Mouse (Mus musculus) C2C12 (cell line): ENCODE results near the gene Krt33b. TPM values are rescaled to one million over a fixed set of nuclear protein-coding genes. Genes with fewer than 3 reads are reported as not detected.

Experiments used
- H3K27me3 ChIP-seq: one replicate; pipeline ENCODE4 v1.6.1; 2011; ENCODE audit not compliant: control insufficient read depth, insufficient read depth, insufficient read length
- H3K36me3 ChIP-seq: one replicate; pipeline ENCODE4 v1.6.1; 2011; ENCODE audit not compliant: control insufficient read depth, insufficient read depth
- H3K4me3 ChIP-seq: one replicate; pipeline ENCODE4 v1.5.1; 2011; ENCODE audit warnings: mild to moderate bottlenecking, control low read depth; ENCODE audit not compliant: poor library complexity, insufficient read depth, severe bottlenecking
- H3K79me2 ChIP-seq: one replicate; pipeline ENCODE4 v1.6.1; 2011; ENCODE audit not compliant: control insufficient read depth, insufficient read depth
- H3K79me3 ChIP-seq: one replicate; pipeline ENCODE4 v1.6.1; 2011; ENCODE audit warnings: low read depth, control low read depth
- H3ac ChIP-seq: one replicate; pipeline ENCODE3; 2011; ENCODE audit warnings: low read depth; ENCODE audit not compliant: control insufficient read depth, insufficient read length
- CEBPB ChIP-seq: IDR thresholded peaks from one replicate; pipeline ENCODE4 v1.6.1; 2011; ENCODE audit warnings: low read depth, mild to moderate bottlenecking, control low read depth, moderate library complexity
- CTCF ChIP-seq: IDR thresholded peaks from one replicate; pipeline ENCODE4 v1.5.1; 2011; ENCODE audit not compliant: control insufficient read depth, insufficient read depth, insufficient read length
- FOSL1 ChIP-seq: IDR thresholded peaks from one replicate; pipeline ENCODE4 v1.8.0; 2011; ENCODE audit warnings: mild to moderate bottlenecking, low read length; ENCODE audit not compliant: poor library complexity, insufficient read depth, severe bottlenecking
- MAX ChIP-seq: IDR thresholded peaks from one replicate; pipeline ENCODE4 v1.6.1; 2011; ENCODE audit warnings: mild to moderate bottlenecking, control low read depth
- MYOD1 ChIP-seq: IDR thresholded peaks from one replicate; pipeline ENCODE4 v1.6.1; 2011; ENCODE audit warnings: low read depth; ENCODE audit not compliant: control insufficient read depth, insufficient read length
- MYOG ChIP-seq: IDR thresholded peaks from one replicate; pipeline ENCODE4 v1.6.1; 2011; ENCODE audit not compliant: control insufficient read depth, insufficient read length; ENCODE audit errors: extremely low read depth
- USF1 ChIP-seq: IDR thresholded peaks from one replicate; pipeline ENCODE4 v1.6.1; 2011; ENCODE audit warnings: low read depth, mild to moderate bottlenecking, control low read depth, moderate library complexity
- polyA plus RNA-seq: library from polyadenylated mRNA; unstranded; fragments of >200 nt; fragmentation: generic; extraction: Trizol; gene quantifications from one replicate; pipeline ENCODE4 v1.2.1, GENCODE M21; 2012; ENCODE audit warnings: missing spikeins

Krt33b gene
- polyA plus RNA-seq, 1 experiment: not detected

GRCm38 (mm10) chr11:100019466-100019865 is 10.2 kb downstream of the Krt33b start:
- H3ac ChIP-seq: no peak overlapping the region
- H3K4me3 ChIP-seq: no peak overlapping the region
- H3K36me3 ChIP-seq: no peaks in the 10 kb centered on the region
- no peaks in the 10 kb centered on the region for H3K79me3 ChIP-seq
- no peaks in the 10 kb centered on the region for H3K79me2 ChIP-seq
- TF ChIP-seq FOSL1 (no peak), USF1 (no peak), MAX (no peak), CEBPB (no peak), MYOD1 (no peak), CTCF (no peak)
- no peaks in the 10 kb centered on the region for H3K27me3 ChIP-seq

DNA sequence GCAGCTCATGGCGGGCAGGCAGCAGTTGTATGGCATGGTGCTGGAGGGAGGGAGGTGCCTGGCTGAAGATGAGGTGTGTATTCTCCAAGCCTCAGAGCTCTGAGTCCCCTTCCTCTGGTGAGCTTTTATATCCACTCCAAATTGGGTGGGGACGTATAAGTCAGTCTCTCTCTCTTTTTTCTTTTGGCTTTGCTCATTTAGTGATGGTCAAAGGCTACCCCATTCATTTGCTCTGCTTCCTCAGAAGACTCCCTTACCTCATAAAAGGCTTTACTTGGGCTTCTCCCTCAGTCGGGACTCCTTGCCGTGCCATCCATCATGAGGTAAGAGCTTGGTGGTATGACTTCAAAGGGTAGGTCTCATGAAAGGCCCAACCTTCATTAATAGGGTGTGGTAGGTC is 13.6 kb downstream of the Krt33b start, which contains the start of gene Krt33a:
Krt33a (minus strand) TSS at position 101 of the 400 bp plus-strand sequence.
- H3K27me3 ChIP-seq: no peaks in the 10 kb centered on the region
- H3K4me3 ChIP-seq: no peak within 1 kb of the TSS
- H3ac ChIP-seq: no peak within 1 kb of the TSS
- H3K36me3 ChIP-seq: no peaks in the 10 kb centered on the region
- H3K79me2 ChIP-seq: no peaks in the 10 kb centered on the region
- no peaks in the 10 kb centered on the region for H3K79me3 ChIP-seq
- TF ChIP-seq MAX (no peak), CEBPB (no peak), USF1 (no peak), CTCF (no peak), MYOG (no peak), FOSL1 (no peak), MYOD1 (no peak)

DNA sequence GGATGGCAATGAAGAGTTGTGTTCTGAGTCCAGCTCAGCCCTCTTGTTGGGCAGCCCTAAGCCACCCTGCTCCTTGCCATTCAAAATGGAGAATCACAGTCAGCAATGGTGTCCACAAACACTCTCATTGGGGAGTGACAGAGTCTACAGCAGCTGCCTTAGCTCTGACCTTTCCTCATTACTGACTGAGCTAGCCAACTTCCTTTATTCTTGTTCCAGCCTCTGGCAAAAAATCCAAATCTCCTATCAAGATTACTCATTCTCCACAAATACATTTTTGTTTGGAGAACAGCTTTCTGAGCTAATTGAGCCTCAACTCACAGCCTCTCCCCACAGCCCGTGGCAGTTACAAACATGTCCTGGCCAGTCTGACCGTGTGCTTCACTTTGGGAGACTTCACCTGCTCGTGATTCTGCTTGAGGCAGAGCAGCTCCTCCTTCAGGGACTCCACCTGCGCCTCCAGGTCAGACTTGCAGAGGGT is 15.9 kb downstream of the Krt33b start:
- Histone ChIP-seq H3K79me3 (no peaks in the 10 kb centered on the region), H3ac (no peak overlapping the region)
- TF ChIP-seq CEBPB: no peak
- TF ChIP-seq CTCF: no peak

GRCm38 (mm10) chr11:100010682-100011081 is 19.0 kb downstream of the Krt33b start:
- TF ChIP-seq CEBPB (no peak), CTCF (no peak), USF1 (no peak), MYOG (no peak), MAX (no peak), MYOD1 (no peak), FOSL1 (no peak)
- Histone ChIP-seq H3ac (no peak overlapping the region), H3K79me3 (no peaks in the 10 kb centered on the region), H3K27me3 (no peaks in the 10 kb centered on the region), H3K79me2 (no peaks in the 10 kb centered on the region), H3K36me3 (no peaks in the 10 kb centered on the region), H3K4me3 (no peak overlapping the region)

More for the DNA sequence above, 15.9 kb downstream of the Krt33b start:
- H3K27me3 ChIP-seq: no peaks in the 10 kb centered on the region
- no peak overlapping the region for H3K4me3 ChIP-seq
- no peaks in the 10 kb centered on the region for H3K79me2 ChIP-seq
- no peaks in the 10 kb centered on the region for H3K36me3 ChIP-seq

GRCm38 (mm10) chr11:100008336-100008735 is 21.3 kb downstream of the Krt33b start:
- Histone ChIP-seq H3K4me3 (no peak overlapping the region), H3K27me3 (no peaks in the 10 kb centered on the region), H3K79me3 (no peaks in the 10 kb centered on the region), H3K36me3 (no peaks in the 10 kb centered on the region), H3K79me2 (no peaks in the 10 kb centered on the region), H3ac (no peak overlapping the region)
- no peak for TF ChIP-seq MYOG
- no peak for TF ChIP-seq USF1
- TF ChIP-seq CTCF: no peak
- TF ChIP-seq MYOD1: no peak
- TF ChIP-seq FOSL1: no peak
- no peak for TF ChIP-seq CEBPB
- TF ChIP-seq MAX: no peak

DNA sequence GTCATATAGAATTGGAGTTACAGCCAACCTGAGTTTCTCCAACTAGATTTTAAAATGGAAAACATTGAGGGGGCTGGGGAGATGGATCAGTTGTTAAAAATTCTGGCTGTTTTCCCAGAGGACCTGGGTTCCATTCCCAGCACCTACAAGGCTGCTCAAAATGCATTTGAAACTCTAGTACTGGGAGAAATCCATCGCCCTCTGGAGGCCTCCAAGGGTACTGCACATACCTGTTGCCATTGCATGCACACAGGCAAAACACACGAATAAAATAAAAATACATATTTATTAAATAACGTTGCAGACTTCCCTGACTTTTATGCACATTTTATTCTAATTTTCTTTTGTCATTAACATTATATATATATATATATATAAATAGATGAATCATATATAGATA is 23.0 kb downstream of the Krt33b start:
- H3K79me3 ChIP-seq: no peaks in the 10 kb centered on the region
- TF ChIP-seq CEBPB: no peak
- no peak for TF ChIP-seq CTCF
- no peak for TF ChIP-seq FOSL1
- no peak for TF ChIP-seq MYOG
- no peak for TF ChIP-seq MAX
- no peak for TF ChIP-seq MYOD1
- no peak for TF ChIP-seq USF1

More for the DNA sequence above, 23.0 kb downstream of the Krt33b start:
- no peak overlapping the region for H3ac ChIP-seq
- H3K27me3 ChIP-seq: no peaks in the 10 kb centered on the region
- H3K79me2 ChIP-seq: no peaks in the 10 kb centered on the region
- H3K4me3 ChIP-seq: no peak overlapping the region
- no peaks in the 10 kb centered on the region for H3K36me3 ChIP-seq
